Mouse (Mus musculus) right cerebral cortex, postnatal 4 days (tissue): ENCODE measurements at regions not wholly inside any gene's neighbourhood (a gene's known extent, or its start where the extent isn't known, plus 50 kb on each side); places are given as distances from the start of the nearest gene placed in this dataset.

Experiments
- DNase-seq: peaks from one replicate; pipeline ENCODE4 v3.0.0-alpha.2; 2022

GRCm38 (mm10) chr2:172094159-172094558 is 50.9 kb upstream of the Cbln4 start:
- DNase-seq, result no peak

- no peak for DNase-seq
These were observed 60.8 kb upstream of the Cbln4 start for GRCm38 (mm10) chr2:172103881-172104655.

- DNase-seq, result no peak
These were observed 62.0 kb upstream of the Cbln4 start for GRCm38 (mm10) chr2:172105241-172105640.

- DNase-seq, result no peak
These were observed 67.4 kb upstream of the Cbln4 start for GRCm38 (mm10) chr2:172110706-172111105.

GRCm38 (mm10) chr2:172113639-172114038 is 70.4 kb upstream of the Cbln4 start:
- no peak for DNase-seq

GRCm38 (mm10) chr2:172115604-172116206 is 72.4 kb upstream of the Cbln4 start:
- no peak for DNase-seq

GRCm38 (mm10) chr2:172127517-172127916 is 84.3 kb upstream of the Cbln4 start:
- DNase-seq, result no peak

GRCm38 (mm10) chr2:172131232-172131631 is 88.0 kb upstream of the Cbln4 start:
- DNase-seq, result no peak

- peak; percentile 25 for DNase-seq
These were observed 89.5 kb upstream of the Cbln4 start for GRCm38 (mm10) chr2:172132623-172133332.

GRCm38 (mm10) chr2:172140080-172140479 is 96.8 kb upstream of the Cbln4 start:
- DNase-seq, result no peak

GRCm38 (mm10) chr2:172143269-172143668 is 100.0 kb upstream of the Cbln4 start:
- no peak for DNase-seq

- no peak for DNase-seq
These were observed 99.6 kb upstream of the Mc3r start for GRCm38 (mm10) chr2:172148736-172149135.

GRCm38 (mm10) chr2:172149734-172150133 is 98.6 kb upstream of the Mc3r start:
- no peak for DNase-seq

- no peak for DNase-seq
These were observed 97.4 kb upstream of the Mc3r start for GRCm38 (mm10) chr2:172150898-172151297.

- DNase-seq, result peak; percentile 4
These were observed 88.4 kb upstream of the Mc3r start for GRCm38 (mm10) chr2:172159909-172160308.

- no peak for DNase-seq
These were observed 70.9 kb upstream of the Mc3r start for GRCm38 (mm10) chr2:172177371-172177770.

GRCm38 (mm10) chr2:172179301-172179700 is 69.0 kb upstream of the Mc3r start:
- no peak for DNase-seq

GRCm38 (mm10) chr2:172197746-172198145 is 50.5 kb upstream of the Mc3r start:
- DNase-seq, result no peak
